Mouse (Mus musculus): ENCODE results near the gene Jak1. TPM values are rescaled to one million over a fixed set of nuclear protein-coding genes. Genes with fewer than 3 reads are reported as not detected.

The Jak1 gene
- polyA plus RNA-seq, 1 experiment from 2014 or later, result 61.8 TPM

DNA sequence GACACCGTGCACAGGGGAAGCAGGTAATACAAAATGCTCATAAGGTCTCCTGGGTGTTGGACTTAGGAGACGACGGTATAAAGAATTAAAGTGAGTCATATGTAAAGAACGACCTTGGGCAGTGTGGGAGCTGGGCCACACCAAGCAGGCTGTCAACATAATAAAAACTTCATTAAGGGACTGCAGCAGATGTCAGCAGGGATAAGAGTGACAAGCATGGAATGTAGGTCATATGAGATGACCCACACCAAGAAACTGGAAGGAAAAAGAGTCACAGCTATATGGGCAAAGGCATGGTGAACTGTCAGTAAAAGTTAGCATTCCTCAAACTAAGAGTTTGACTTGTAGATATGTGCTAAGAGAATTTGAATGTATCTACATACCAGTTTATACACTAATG is 120.7 kb downstream of the Jak1 start:
- Histone ChIP-seq H3K27me3 (ENCODE audit: control insufficient read depth, insufficient read depth, low read length) (no peaks in the 10 kb centered on the region), H3K9me3 (replicated peaks; ENCODE audit: control insufficient read depth, low read length) (no peaks in the 10 kb centered on the region), H3K36me3 (replicated peaks; ENCODE audit: control insufficient read depth, insufficient read depth, low read depth, low read length) (no peaks in the 10 kb centered on the region), H3K27ac (replicated peaks; ENCODE audit: low read depth, low read length) (no peak overlapping the region), H3K4me2 (ENCODE audit: low read depth, low read length) (no peak overlapping the region), H3K9ac (replicated peaks; ENCODE audit: low read length) (no peak overlapping the region), H3K4me3 (ENCODE audit: low read depth, low read length) (no peak overlapping the region), H3K4me1 (ENCODE audit: control insufficient read depth, insufficient read depth, low read length) (no peaks in the 10 kb centered on the region)
- DNase-seq (ENCODE audit: low spot score) (no peak), ATAC-seq (replicated peaks; ENCODE audit: insufficient number of reproducible peaks, low FRiP score, low TSS enrichment, low read depth) (no peak)
- whole genome bisulfite sequencing, result 74% methylated on average over 4 of the region's 4 CpGs

- WGBS, result 71% methylated on average over 4 of the region's 4 CpGs
- Histone ChIP-seq H3K27me3 (ENCODE audit: control insufficient read depth, insufficient read depth, low read length) (no peaks in the 10 kb centered on the region), H3K9me3 (replicated peaks; ENCODE audit: control insufficient read depth, low read length) (no peaks in the 10 kb centered on the region), H3K27ac (replicated peaks; ENCODE audit: low read depth, low read length) (no peak overlapping the region), H3K36me3 (replicated peaks; ENCODE audit: control insufficient read depth, insufficient read depth, low read depth, low read length) (no peaks in the 10 kb centered on the region), H3K4me2 (ENCODE audit: low read depth, low read length) (no peak overlapping the region), H3K4me3 (ENCODE audit: low read depth, low read length) (no peak overlapping the region), H3K9ac (replicated peaks; ENCODE audit: low read length) (no peak overlapping the region), H3K4me1 (ENCODE audit: control insufficient read depth, insufficient read depth, low read length) (no peaks in the 10 kb centered on the region)
- DNase-seq (ENCODE audit: low spot score) (no peak), ATAC-seq (replicated peaks; ENCODE audit: insufficient number of reproducible peaks, low FRiP score, low TSS enrichment, low read depth) (no peak)
These were observed 121.2 kb downstream of the Jak1 start for GRCm38 (mm10) chr4:101143901-101144300.

DNA sequence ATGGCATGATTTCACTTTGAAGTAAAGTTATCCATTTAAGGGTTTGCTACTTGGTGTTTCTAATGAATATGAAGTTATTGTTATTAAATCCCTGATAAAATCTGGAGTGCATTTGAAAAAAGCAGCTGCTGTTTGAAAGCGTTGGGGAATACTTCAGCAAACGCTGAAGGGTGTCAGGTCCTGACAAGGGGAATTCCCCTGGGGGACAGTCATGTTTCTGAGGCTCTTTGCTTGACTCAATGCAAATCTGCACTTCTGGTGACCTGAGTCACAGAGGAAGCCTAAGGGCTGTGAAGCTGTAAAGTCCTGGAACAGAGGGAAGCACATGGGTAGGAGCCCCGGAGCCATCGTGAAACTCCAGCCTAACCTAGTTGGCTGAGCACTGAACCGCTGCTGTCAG is 123.3 kb downstream of the Jak1 start:
- 70% methylated on average over 5 of the region's 5 CpGs for WGBS
- H3K4me2 ChIP-seq (ENCODE audit: low read depth, low read length), result no peak overlapping the region
- H3K4me1 ChIP-seq (ENCODE audit: control insufficient read depth, insufficient read depth, low read length), result no peaks in the 10 kb centered on the region
- DNase-seq (ENCODE audit: low spot score), result no peak
- H3K9me3 ChIP-seq (replicated peaks; ENCODE audit: control insufficient read depth, low read length), result no peaks in the 10 kb centered on the region
- no peak overlapping the region for H3K9ac ChIP-seq (replicated peaks; ENCODE audit: low read length)
- no peaks in the 10 kb centered on the region for H3K27me3 ChIP-seq (ENCODE audit: control insufficient read depth, insufficient read depth, low read length)
- no peak for ATAC-seq (replicated peaks; ENCODE audit: insufficient number of reproducible peaks, low FRiP score, low TSS enrichment, low read depth)
- H3K4me3 ChIP-seq (ENCODE audit: low read depth, low read length), result no peak overlapping the region
- H3K36me3 ChIP-seq (replicated peaks; ENCODE audit: control insufficient read depth, insufficient read depth, low read depth, low read length), result no peaks in the 10 kb centered on the region
- H3K27ac ChIP-seq (replicated peaks; ENCODE audit: low read depth, low read length), result no peak overlapping the region

DNA sequence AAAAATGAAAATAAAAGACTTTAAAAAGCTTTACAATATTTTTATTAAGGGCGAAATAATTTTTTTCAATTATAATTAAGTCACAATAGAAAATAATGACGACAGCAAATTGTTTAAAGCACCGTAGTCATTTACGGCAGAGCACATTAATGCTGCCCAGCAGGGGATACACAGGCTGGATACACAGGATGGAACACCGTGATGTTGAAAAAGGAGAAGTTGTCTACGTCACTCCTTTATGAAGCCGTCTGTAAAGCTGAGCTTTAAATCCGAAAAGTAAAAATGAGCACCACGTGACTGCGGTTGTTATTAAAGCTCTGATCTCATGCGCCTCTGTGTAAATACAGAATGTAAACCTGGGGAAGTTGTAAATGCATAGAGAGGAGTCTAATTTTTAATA is 127.1 kb downstream of the Jak1 start:
- WGBS, result 91% methylated on average over 11 of the region's 11 CpGs
- H3K27ac ChIP-seq (replicated peaks; ENCODE audit: low read depth, low read length), result no peak overlapping the region
- H3K27me3 ChIP-seq (ENCODE audit: control insufficient read depth, insufficient read depth, low read length), result no peaks in the 10 kb centered on the region
- no peak overlapping the region for H3K4me2 ChIP-seq (ENCODE audit: low read depth, low read length)
- no peaks in the 10 kb centered on the region for H3K4me1 ChIP-seq (ENCODE audit: control insufficient read depth, insufficient read depth, low read length)
- H3K4me3 ChIP-seq (ENCODE audit: low read depth, low read length), result no peak overlapping the region
- H3K9me3 ChIP-seq (replicated peaks; ENCODE audit: control insufficient read depth, low read length), result no peaks in the 10 kb centered on the region
- H3K9ac ChIP-seq (replicated peaks; ENCODE audit: low read length), result no peak overlapping the region
- ATAC-seq (replicated peaks; ENCODE audit: insufficient number of reproducible peaks, low FRiP score, low TSS enrichment, low read depth) (no peak), DNase-seq (ENCODE audit: low spot score) (no peak)
- H3K36me3 ChIP-seq (replicated peaks; ENCODE audit: control insufficient read depth, insufficient read depth, low read depth, low read length), result no peaks in the 10 kb centered on the region

GRCm38 (mm10) chr4:101135909-101136308 is 129.2 kb downstream of the Jak1 start:
- Histone ChIP-seq H3K27me3 (ENCODE audit: control insufficient read depth, insufficient read depth, low read length) (no peaks in the 10 kb centered on the region), H3K36me3 (replicated peaks; ENCODE audit: control insufficient read depth, insufficient read depth, low read depth, low read length) (no peaks in the 10 kb centered on the region), H3K9me3 (replicated peaks; ENCODE audit: control insufficient read depth, low read length) (no peaks in the 10 kb centered on the region), H3K4me3 (ENCODE audit: low read depth, low read length) (no peak overlapping the region), H3K27ac (replicated peaks; ENCODE audit: low read depth, low read length) (no peak overlapping the region), H3K9ac (replicated peaks; ENCODE audit: low read length) (no peak overlapping the region), H3K4me1 (ENCODE audit: control insufficient read depth, insufficient read depth, low read length) (no peaks in the 10 kb centered on the region), H3K4me2 (ENCODE audit: low read depth, low read length) (no peak overlapping the region)
- ATAC-seq (replicated peaks; ENCODE audit: insufficient number of reproducible peaks, low FRiP score, low TSS enrichment, low read depth) (no peak), DNase-seq (ENCODE audit: low spot score) (no peak)
- 93% methylated on average over 14 of the region's 14 CpGs for WGBS

- Histone ChIP-seq H3K4me1 (ENCODE audit: control insufficient read depth, insufficient read depth, low read length) (no peaks in the 10 kb centered on the region), H3K27ac (replicated peaks; ENCODE audit: low read depth, low read length) (no peak overlapping the region), H3K27me3 (ENCODE audit: control insufficient read depth, insufficient read depth, low read length) (no peaks in the 10 kb centered on the region), H3K9me3 (replicated peaks; ENCODE audit: control insufficient read depth, low read length) (no peaks in the 10 kb centered on the region), H3K4me2 (ENCODE audit: low read depth, low read length) (no peak overlapping the region), H3K9ac (replicated peaks; ENCODE audit: low read length) (no peak overlapping the region), H3K4me3 (ENCODE audit: low read depth, low read length) (no peak overlapping the region), H3K36me3 (replicated peaks; ENCODE audit: control insufficient read depth, insufficient read depth, low read depth, low read length) (no peaks in the 10 kb centered on the region)
- ATAC-seq (replicated peaks; ENCODE audit: insufficient number of reproducible peaks, low FRiP score, low TSS enrichment, low read depth), result no peak
- 89% methylated on average over 8 of the region's 8 CpGs for WGBS
- DNase-seq (ENCODE audit: low spot score), result no peak
These were observed 130.1 kb downstream of the Jak1 start for GRCm38 (mm10) chr4:101135013-101135412.

- no peak for DNase-seq (ENCODE audit: low spot score)
- no peak for ATAC-seq (replicated peaks; ENCODE audit: insufficient number of reproducible peaks, low FRiP score, low TSS enrichment, low read depth)
- Histone ChIP-seq H3K4me2 (ENCODE audit: low read depth, low read length) (no peak overlapping the region), H3K27ac (replicated peaks; ENCODE audit: low read depth, low read length) (no peak overlapping the region), H3K9me3 (replicated peaks; ENCODE audit: control insufficient read depth, low read length) (no peaks in the 10 kb centered on the region), H3K36me3 (replicated peaks; ENCODE audit: control insufficient read depth, insufficient read depth, low read depth, low read length) (no peaks in the 10 kb centered on the region), H3K4me3 (ENCODE audit: low read depth, low read length) (no peak overlapping the region), H3K27me3 (ENCODE audit: control insufficient read depth, insufficient read depth, low read length) (no peaks in the 10 kb centered on the region), H3K9ac (replicated peaks; ENCODE audit: low read length) (no peak overlapping the region), H3K4me1 (ENCODE audit: control insufficient read depth, insufficient read depth, low read length) (no peaks in the 10 kb centered on the region)
- 90% methylated on average over 7 of the region's 7 CpGs for WGBS
These were observed 144.1 kb downstream of the Jak1 start for GRCm38 (mm10) chr4:101121002-101121401.

DNA sequence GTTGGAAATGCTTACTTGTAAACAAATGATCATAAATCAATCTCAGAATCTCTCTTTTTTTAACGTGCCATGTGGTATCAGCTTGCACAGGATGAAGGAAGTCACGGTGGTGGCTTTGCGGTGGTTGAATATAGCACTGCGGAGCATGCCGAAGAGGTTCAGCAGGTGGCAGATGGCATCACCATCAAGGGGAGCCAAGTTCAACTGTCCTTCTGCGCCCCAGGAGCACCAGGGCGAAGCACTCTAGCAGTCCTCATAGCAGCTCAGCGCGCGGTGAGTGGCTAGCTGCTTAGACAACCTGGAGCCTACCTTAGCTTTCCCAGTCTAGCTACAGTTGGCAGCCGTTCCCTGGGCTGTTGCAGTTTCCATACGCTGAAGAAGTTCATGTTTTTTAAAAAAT is 158.0 kb downstream of the Jak1 start:
- no peaks in the 10 kb centered on the region; the same call in 1 of the 2 replicates for H3K9me3 ChIP-seq (replicated peaks; ENCODE audit: control insufficient read depth, low read length)
- no peak for DNase-seq (ENCODE audit: low spot score)
- H3K27me3 ChIP-seq (ENCODE audit: control insufficient read depth, insufficient read depth, low read length), result no peaks in the 10 kb centered on the region
- H3K4me2 ChIP-seq (ENCODE audit: low read depth, low read length), result no peak overlapping the region
- H3K4me3 ChIP-seq (ENCODE audit: low read depth, low read length), result no peak overlapping the region
- WGBS, result 89% methylated on average over 12 of the region's 12 CpGs
- no peak overlapping the region for H3K27ac ChIP-seq (replicated peaks; ENCODE audit: low read depth, low read length)
- H3K36me3 ChIP-seq (replicated peaks; ENCODE audit: control insufficient read depth, insufficient read depth, low read depth, low read length), result no peaks in the 10 kb centered on the region
- H3K9ac ChIP-seq (replicated peaks; ENCODE audit: low read length), result no peak overlapping the region
- no peaks in the 10 kb centered on the region for H3K4me1 ChIP-seq (ENCODE audit: control insufficient read depth, insufficient read depth, low read length)
- ATAC-seq (replicated peaks; ENCODE audit: insufficient number of reproducible peaks, low FRiP score, low TSS enrichment, low read depth), result no peak; the same call in 1 of the 2 replicates

Data from embryonic facial prominence, embryonic 11.5 days (tissue).